Mouse (Mus musculus) midbrain, embryonic 16.5 days (tissue): Measurements from ENCODE around the gene Ptges. TPM values are rescaled to one million over a fixed set of nuclear protein-coding genes. Genes with fewer than 3 reads are reported as not detected.

ENCODE experiments used
- polyA plus RNA-seq: library from polyadenylated mRNA; unstranded; fragments of >200 nt; fragmentation: Nextera tagmentation; extraction: Ambion mirVana; gene quantifications from 2 replicates; pipeline ENCODE4 v1.2.1, GENCODE M21; 2015

Gene Ptges
- polyA plus RNA-seq, 1 experiment from 2014 or later: 5.2 TPM

Other genes with a start within 250 kb of the Ptges start
- 0.99 and 2.1 TPM in 2 replicates for gene 1700001O22Rik, start 126.2 kb downstream of the Ptges start, polyA plus RNA-seq
- gene Ntmt1, start 122.0 kb downstream of the Ptges start, polyA plus RNA-seq: 105 and 109 TPM in 2 replicates
- gene Asb6, start 99.5 kb downstream of the Ptges start, polyA plus RNA-seq: 41.7 and 48.0 TPM in 2 replicates
- 1.8 and 2.4 TPM in 2 replicates for gene Prrx2, start 94.9 kb downstream of the Ptges start, polyA plus RNA-seq
- 18.2 and 18.3 TPM in 2 replicates for gene Tor1b, start 23.1 kb upstream of the Ptges start, polyA plus RNA-seq
- gene Tor1a, start 38.1 kb upstream of the Ptges start, polyA plus RNA-seq: 97.5 and 106 TPM in 2 replicates
- 93.8 and 95.3 TPM in 2 replicates for gene BC005624, start 52.3 kb upstream of the Ptges start, polyA plus RNA-seq
- gene Usp20, start 52.4 kb upstream of the Ptges start, polyA plus RNA-seq: 49.2 and 49.8 TPM in 2 replicates
- 31.5 and 33.2 TPM in 2 replicates for gene Fnbp1, start 212.1 kb upstream of the Ptges start, polyA plus RNA-seq
- gene Gpr107, start 222.5 kb upstream of the Ptges start, polyA plus RNA-seq: 34.9 and 43.6 TPM in 2 replicates